Mouse (Mus musculus) cerebellum, adult 2 months (tissue): ENCODE data around the gene Timm17b.

Experiments used
- CTCF ChIP-seq: fragments of 200-500 bp; IDR thresholded peaks from 2 replicates; pipeline ENCODE4 v1.5.1; 2011; ENCODE audit warnings: low read depth, mild to moderate bottlenecking, control low read depth, low read length, moderate library complexity, borderline replicate concordance; ENCODE audit not compliant: insufficient read depth
- POLR2A ChIP-seq: fragments of 200-500 bp; IDR thresholded peaks from 2 replicates; pipeline ENCODE4 v1.6.1; 2011; ENCODE audit warnings: low read length, control low read depth, borderline replicate concordance; ENCODE audit not compliant: insufficient read depth

DNA sequence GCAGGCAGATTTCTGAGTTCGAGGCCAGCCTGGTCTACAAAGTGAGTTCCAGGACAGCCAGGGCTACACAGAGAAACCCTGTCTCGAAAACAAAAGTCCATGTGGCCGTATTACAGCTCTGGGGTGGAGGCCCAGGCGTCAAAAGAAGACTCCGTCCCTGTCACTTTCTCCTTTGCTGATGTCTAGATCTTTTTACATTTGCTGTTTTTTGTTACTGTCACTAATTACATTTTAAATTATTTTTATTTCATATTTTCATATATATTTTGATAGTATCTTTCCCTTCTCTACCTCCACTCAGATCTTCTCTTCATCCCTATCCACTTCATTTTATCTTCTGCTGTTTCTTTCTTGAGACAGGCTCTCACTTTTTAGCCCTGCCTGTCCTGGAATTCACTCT, 8.6 kb downstream of the Timm17b start, which contains the start of gene Gm10491:
- TF ChIP-seq POLR2A (no peak), CTCF (no peak)
